Mouse (Mus musculus): ENCODE results near the gene Snrnp27. TPM values are rescaled to one million over a fixed set of nuclear protein-coding genes. Genes with fewer than 3 reads are reported as not detected.

Snrnp27 gene
- polyA plus RNA-seq, 1 experiment from 2014 or later = 129 TPM

GRCm38 (mm10) chr6:86653026-86653425 is 31.3 kb downstream of the Snrnp27 start:
- peaks cover 4% of the 10 kb centered on the region; the same call in 1 of the 2 replicates for H3K4me1 ChIP-seq
- H3K9me3 ChIP-seq (replicated peaks) = no peaks in the 10 kb centered on the region
- H3K27me3 ChIP-seq (ENCODE audit: low read depth, poor library complexity, severe bottlenecking) = no peaks in the 10 kb centered on the region
- WGBS = 87% methylated on average over 6 of the region's 6 CpGs
- no peak overlapping the region for H3K27ac ChIP-seq
- peaks cover 45% of the 10 kb centered on the region for H3K36me3 ChIP-seq
- H3K4me3 ChIP-seq = no peak overlapping the region
- DNase-seq (ENCODE audit: low spot score) = no peak

- Histone ChIP-seq H3K36me3 (peaks cover 24% of the 10 kb centered on the region), H3K4me1 (no peaks in the 10 kb centered on the region), H3K4me3 (no peak overlapping the region), H3K27me3 (ENCODE audit: low read depth, poor library complexity, severe bottlenecking) (no peaks in the 10 kb centered on the region), H3K9me3 (replicated peaks) (no peaks in the 10 kb centered on the region), H3K27ac (no peak overlapping the region)
- no peak for DNase-seq (ENCODE audit: low spot score)
- 82% methylated on average over 7 of the region's 7 CpGs for WGBS
Observed at GRCm38 (mm10) chr6:86646143-86646542, 38.2 kb downstream of the Snrnp27 start.

GRCm38 (mm10) chr6:86645551-86645950 is 38.8 kb downstream of the Snrnp27 start:
- no peak for DNase-seq (ENCODE audit: low spot score)
- Histone ChIP-seq H3K9me3 (replicated peaks) (no peaks in the 10 kb centered on the region), H3K4me3 (no peak overlapping the region), H3K4me1 (no peaks in the 10 kb centered on the region), H3K36me3 (peaks cover 18% of the 10 kb centered on the region), H3K27ac (no peak overlapping the region), H3K27me3 (ENCODE audit: low read depth, poor library complexity, severe bottlenecking) (no peaks in the 10 kb centered on the region)
- WGBS = 78% methylated on average over 4 of the region's 4 CpGs

GRCm38 (mm10) chr6:86644775-86645400 is 39.4 kb downstream of the Snrnp27 start:
- WGBS = 88% methylated on average over 3 of the region's 3 CpGs
- Histone ChIP-seq H3K36me3 (peaks cover 12% of the 10 kb centered on the region), H3K27ac (no peak overlapping the region), H3K27me3 (ENCODE audit: low read depth, poor library complexity, severe bottlenecking) (no peaks in the 10 kb centered on the region), H3K4me1 (no peaks in the 10 kb centered on the region), H3K9me3 (replicated peaks) (no peaks in the 10 kb centered on the region), H3K4me3 (no peak overlapping the region)
- no peak for DNase-seq (ENCODE audit: low spot score)

GRCm38 (mm10) chr6:86641716-86642115 is 42.6 kb downstream of the Snrnp27 start:
- Histone ChIP-seq H3K27ac (no peak overlapping the region), H3K27me3 (ENCODE audit: low read depth, poor library complexity, severe bottlenecking) (no peaks in the 10 kb centered on the region), H3K9me3 (replicated peaks) (no peaks in the 10 kb centered on the region), H3K4me3 (no peak overlapping the region), H3K36me3 (no peaks in the 10 kb centered on the region), H3K4me1 (peaks cover 11% of the 10 kb centered on the region)
- no peak for DNase-seq (ENCODE audit: low spot score)
- WGBS = 86% methylated on average over 8 of the region's 8 CpGs

GRCm38 (mm10) chr6:86640776-86641175 is 43.5 kb downstream of the Snrnp27 start:
- no peaks in the 10 kb centered on the region for H3K9me3 ChIP-seq (replicated peaks)
- peaks cover 15% of the 10 kb centered on the region for H3K4me1 ChIP-seq
- H3K4me3 ChIP-seq = no peak overlapping the region
- whole genome bisulfite sequencing = 90% methylated on average over 8 of the region's 8 CpGs
- H3K27ac ChIP-seq = no peak overlapping the region
- H3K36me3 ChIP-seq = no peaks in the 10 kb centered on the region
- DNase-seq (ENCODE audit: low spot score) = no peak
- H3K27me3 ChIP-seq (ENCODE audit: low read depth, poor library complexity, severe bottlenecking) = no peaks in the 10 kb centered on the region

- Histone ChIP-seq H3K9me3 (replicated peaks) (no peaks in the 10 kb centered on the region), H3K27me3 (ENCODE audit: low read depth, poor library complexity, severe bottlenecking) (no peaks in the 10 kb centered on the region), H3K27ac (no peak overlapping the region), H3K4me3 (no peak overlapping the region), H3K36me3 (no peaks in the 10 kb centered on the region), H3K4me1 (peaks cover 15% of the 10 kb centered on the region)
- DNase-seq (ENCODE audit: low spot score) = no peak
- 76% methylated on average over 3 of the region's 3 CpGs for WGBS
Observed at GRCm38 (mm10) chr6:86640161-86640560, 44.2 kb downstream of the Snrnp27 start.

- H3K27me3 ChIP-seq (ENCODE audit: low read depth, poor library complexity, severe bottlenecking) = no peaks in the 10 kb centered on the region
- H3K36me3 ChIP-seq = no peaks in the 10 kb centered on the region
- H3K4me1 ChIP-seq = peaks cover 15% of the 10 kb centered on the region
- H3K4me3 ChIP-seq = no peak overlapping the region
- DNase-seq (ENCODE audit: low spot score) = no peak
- H3K27ac ChIP-seq = 0 out of 2 replicates have a peak overlapping the region, but pooled peaks have one; percentile 2
- no peaks in the 10 kb centered on the region for H3K9me3 ChIP-seq (replicated peaks)
- 79% methylated on average over 18 of the region's 18 CpGs for WGBS
Observed at GRCm38 (mm10) chr6:86639180-86640160, 44.9 kb downstream of the Snrnp27 start.

- no peaks in the 10 kb centered on the region for H3K9me3 ChIP-seq (replicated peaks)
- no peaks in the 10 kb centered on the region for H3K36me3 ChIP-seq
- H3K27ac ChIP-seq = no peak overlapping the region
- DNase-seq (ENCODE audit: low spot score) = no peak
- no peaks in the 10 kb centered on the region for H3K27me3 ChIP-seq (ENCODE audit: low read depth, poor library complexity, severe bottlenecking)
- H3K4me1 ChIP-seq = peaks cover 15% of the 10 kb centered on the region
- no peak overlapping the region for H3K4me3 ChIP-seq
- 26% methylated on average over 2 of the region's 2 CpGs for WGBS
Observed at GRCm38 (mm10) chr6:86638434-86638833, 45.9 kb downstream of the Snrnp27 start.

- Histone ChIP-seq H3K27me3 (ENCODE audit: low read depth, poor library complexity, severe bottlenecking) (no peaks in the 10 kb centered on the region), H3K27ac (peak overlapping the region; percentile 50; the same call in 1 of the 2 replicates), H3K36me3 (no peaks in the 10 kb centered on the region), H3K4me3 (no peak overlapping the region), H3K4me1 (peaks cover 18% of the 10 kb centered on the region), H3K9me3 (replicated peaks) (no peaks in the 10 kb centered on the region)
- no peak for DNase-seq (ENCODE audit: low spot score)
- 40% methylated on average over 2 of the region's 2 CpGs for WGBS
Observed at GRCm38 (mm10) chr6:86637860-86638259, 46.5 kb downstream of the Snrnp27 start.

GRCm38 (mm10) chr6:86637171-86637835 is 47.0 kb downstream of the Snrnp27 start:
- Histone ChIP-seq H3K9me3 (replicated peaks) (no peaks in the 10 kb centered on the region), H3K4me1 (peaks cover 21% of the 10 kb centered on the region), H3K4me3 (no peak overlapping the region), H3K27ac (peak overlapping the region; percentile 50; the same call in 1 of the 2 replicates), H3K36me3 (no peaks in the 10 kb centered on the region), H3K27me3 (ENCODE audit: low read depth, poor library complexity, severe bottlenecking) (no peaks in the 10 kb centered on the region)
- DNase-seq (ENCODE audit: low spot score) = no peak
- 69% methylated on average over 4 of the region's 4 CpGs for WGBS

GRCm38 (mm10) chr6:86636495-86636894 is 47.8 kb downstream of the Snrnp27 start:
- H3K36me3 ChIP-seq = no peaks in the 10 kb centered on the region
- no peak overlapping the region for H3K4me3 ChIP-seq
- no peaks in the 10 kb centered on the region for H3K9me3 ChIP-seq (replicated peaks)
- H3K27ac ChIP-seq = peak overlapping the region; percentile 34; the same call in 1 of the 2 replicates
- WGBS = 81% methylated on average over 2 of the region's 2 CpGs
- H3K4me1 ChIP-seq = peaks cover 21% of the 10 kb centered on the region
- H3K27me3 ChIP-seq (ENCODE audit: low read depth, poor library complexity, severe bottlenecking) = no peaks in the 10 kb centered on the region
- DNase-seq (ENCODE audit: low spot score) = no peak
